Mouse (Mus musculus): ENCODE data around the gene St3gal3.

The St3gal3 gene

DNA sequence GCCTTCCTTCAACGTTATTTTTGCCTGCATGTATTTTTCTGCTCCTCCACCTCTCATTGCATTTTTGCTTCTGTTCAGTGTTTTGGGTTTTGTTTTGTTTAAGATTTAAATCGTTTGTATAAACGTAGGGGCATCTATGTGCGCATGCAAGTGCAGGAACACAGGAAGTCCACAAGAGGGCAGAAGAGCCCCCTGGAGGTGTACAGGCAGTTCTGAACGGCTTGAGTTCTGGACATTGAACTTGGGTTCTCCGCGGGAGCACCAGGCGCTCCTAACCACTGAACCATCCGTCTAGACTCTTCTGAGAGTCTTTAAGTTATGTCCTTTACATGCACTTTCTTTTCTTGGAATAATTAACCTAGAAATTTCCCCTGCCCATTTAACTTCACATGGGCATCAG lies 44.8 kb downstream of the St3gal3 start:
- DNase-seq (ENCODE audit: low spot score), result peak; percentile 33

DNA sequence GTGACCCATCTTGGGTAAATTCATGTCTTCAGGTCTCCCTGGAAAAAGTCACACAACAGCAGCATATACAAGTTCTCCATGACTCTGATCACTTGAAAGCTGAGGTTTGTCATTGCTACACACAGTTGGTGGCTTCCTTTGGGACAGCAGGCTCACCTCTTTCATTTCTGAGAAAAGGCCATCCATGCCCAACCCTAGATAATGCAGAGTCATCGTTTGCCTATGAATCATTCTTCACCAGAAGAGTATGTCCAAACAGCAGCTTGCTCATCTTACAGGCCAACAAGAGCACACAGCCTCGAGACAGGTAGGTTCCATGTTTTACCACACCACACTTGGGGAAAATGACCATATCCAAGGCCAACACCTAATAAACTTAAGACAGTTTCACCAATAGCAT lies 45.9 kb downstream of the St3gal3 start:
- DNase-seq (ENCODE audit: low spot score), result no peak

DNA sequence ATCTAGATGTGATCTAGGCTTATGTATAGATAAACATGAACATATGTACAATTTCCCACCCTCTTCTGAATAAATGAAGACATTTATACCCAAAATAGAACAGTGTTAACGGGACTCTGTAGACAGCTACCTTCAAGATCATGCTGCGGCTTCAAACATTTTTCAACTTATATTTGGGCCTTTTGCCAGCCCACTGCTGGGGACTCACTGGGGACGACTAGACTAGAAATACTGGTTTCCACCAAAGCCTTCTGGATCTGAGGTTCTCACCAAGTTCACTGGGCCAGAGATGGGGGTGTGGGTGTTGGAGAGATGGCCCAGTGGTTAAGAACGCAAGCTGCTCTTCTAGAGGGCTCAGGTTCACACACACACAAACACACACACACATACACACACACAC lies 49.7 kb downstream of the St3gal3 start:
- DNase-seq (ENCODE audit: low spot score), result no peak

DNA sequence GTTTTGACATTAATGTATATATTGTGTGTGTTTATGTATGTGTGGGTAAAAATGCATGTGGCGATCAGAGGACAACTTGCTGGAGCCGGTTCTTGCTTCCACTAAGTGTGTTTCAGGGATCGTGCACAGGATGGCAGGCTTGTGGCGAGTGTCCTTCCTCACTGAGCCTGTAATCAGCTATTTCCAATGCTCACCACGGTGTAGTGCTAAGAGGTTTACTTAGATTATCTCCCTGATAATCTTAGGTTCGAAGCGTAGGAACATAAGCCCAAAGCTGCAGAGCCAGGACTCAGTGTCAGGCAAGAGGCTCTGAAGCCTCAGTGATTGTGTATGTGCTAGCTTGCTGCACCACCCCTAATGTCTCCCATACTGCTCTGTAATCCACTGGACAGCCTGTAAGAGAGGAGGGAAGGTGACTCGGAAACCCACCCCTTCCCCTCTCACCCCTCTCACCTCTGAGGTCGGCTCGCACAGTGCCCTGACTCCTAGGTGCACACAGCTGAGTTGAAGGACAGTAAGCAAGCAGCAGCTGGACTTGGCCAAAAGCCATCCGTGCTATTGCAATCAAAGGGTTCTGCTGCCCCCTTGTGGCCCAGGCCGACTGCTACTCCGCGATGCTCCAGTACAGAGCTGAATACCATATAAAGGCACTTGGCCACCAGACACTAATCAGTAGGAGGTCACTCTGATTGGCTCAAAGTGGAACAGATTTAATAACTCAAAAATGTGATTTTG lies 51.3 kb downstream of the St3gal3 start:
- peak; percentile 73 for DNase-seq (ENCODE audit: low spot score)

DNA sequence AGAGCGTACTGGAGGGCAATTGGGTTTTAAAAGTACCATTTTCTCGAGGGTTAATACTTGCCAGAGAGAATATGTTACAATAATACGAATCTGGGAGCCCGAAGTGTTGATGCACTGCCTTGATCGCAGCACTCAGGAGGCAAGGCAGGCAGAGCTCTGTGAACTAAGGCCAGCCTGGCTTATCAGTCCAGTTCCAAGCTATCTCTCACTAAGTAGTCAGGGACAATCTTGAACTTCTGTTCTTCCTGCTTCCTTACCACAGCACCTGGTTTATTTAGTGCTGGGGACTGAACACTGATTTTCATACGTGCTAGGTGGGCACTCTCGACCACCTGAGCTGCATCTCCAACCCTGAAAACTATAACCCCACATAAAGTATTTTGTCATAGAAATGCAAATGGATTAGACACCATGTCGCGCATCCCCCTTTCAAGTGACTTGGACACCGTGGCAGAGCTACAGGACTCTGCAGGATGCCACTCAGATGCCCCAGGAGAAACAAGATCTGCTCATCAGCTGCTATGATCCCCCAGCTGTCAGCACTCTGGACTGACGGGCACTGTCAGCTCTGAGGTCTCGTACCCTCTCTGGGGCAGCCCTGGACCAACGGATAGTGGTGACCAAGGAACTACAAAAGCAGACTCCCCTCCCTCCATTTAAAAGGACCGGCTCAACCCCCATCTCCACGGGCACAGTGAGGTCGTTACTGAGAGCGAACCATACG lies 52.9 kb downstream of the St3gal3 start:
- DNase-seq (ENCODE audit: low spot score), result no peak

DNA sequence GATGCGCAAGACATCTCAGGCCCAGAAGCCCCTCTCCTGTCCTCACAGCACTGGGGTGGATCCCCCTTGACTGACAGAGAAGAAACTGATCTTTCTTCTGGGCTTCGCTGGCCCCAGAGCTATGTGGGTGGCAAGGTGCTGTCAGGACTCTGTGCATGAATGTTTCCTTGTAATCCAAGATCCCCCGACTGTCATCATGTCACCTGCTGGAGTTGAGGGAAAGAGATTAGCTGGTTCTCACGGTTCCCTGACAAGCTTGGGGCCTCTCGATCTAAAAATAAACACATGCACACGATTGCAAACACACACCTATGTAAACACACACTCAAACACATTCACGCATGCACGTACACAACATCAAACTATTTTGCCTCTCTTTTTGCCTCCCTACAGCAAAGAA lies 54.2 kb downstream of the St3gal3 start:
- no peak for DNase-seq (ENCODE audit: low spot score)

DNA sequence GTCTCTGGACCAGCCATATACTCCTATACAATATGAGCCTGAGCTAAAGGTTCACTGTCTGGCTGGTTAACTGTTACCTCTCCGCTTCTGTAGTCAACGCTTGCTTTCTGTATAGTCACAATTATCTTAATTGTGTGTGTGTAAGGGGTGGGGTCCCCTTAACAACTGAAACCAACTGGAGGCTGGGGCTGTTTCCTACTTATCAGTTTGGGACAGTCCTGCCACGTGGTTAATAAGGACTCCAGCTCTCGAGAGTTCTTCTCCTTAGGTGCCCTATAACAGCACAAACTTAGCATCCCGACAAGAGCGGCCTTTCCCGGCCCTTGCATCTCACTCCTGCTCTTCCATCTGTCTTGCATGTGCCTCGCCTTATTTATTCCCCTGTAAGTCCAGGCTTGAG lies 55.5 kb downstream of the St3gal3 start:
- no peak for DNase-seq (ENCODE audit: low spot score)

DNA sequence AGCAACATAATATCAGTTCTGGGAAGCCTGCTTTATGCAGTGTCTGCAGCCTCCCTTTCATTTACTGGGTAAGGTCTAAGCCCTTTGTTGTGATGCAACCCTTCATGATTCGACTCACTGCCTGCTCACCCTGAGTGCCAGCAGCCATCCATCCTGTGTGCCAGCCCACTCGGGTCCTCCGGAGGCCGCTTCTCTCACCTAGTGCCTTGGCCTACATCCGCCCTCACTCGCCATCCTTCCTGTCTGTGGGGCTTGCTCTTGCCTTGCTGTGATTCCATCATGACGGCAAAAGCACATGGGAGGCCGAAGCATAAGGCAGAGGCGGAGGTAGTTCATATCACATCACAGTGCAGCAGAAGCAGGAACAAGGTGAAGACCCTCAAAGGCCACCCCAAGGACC lies 56.1 kb downstream of the St3gal3 start:
- no peak for DNase-seq (ENCODE audit: low spot score)

DNA sequence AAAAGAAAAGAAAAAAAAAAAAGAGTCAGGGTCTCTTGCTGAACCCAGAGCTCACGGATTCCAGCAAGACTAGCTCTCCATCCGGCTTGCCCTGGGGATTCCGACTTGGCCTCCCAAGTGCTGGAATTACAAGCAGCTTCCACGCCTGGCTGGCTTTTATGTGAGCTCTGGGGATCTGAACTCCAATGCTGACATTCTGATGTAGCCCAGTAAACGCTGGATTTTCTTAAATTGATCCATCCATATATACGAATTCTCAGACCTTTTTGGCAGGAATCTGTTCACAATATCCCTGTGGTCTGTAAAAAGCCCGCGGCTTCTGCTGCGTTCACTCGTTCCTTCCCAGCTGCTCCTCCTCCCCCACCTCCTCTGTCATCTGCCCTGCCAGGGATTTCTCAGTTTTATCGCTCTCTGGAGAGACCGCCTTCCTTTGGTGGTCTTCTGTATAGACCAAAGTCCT lies 57.4 kb downstream of the St3gal3 start:
- no peak for DNase-seq (ENCODE audit: low spot score)

DNA sequence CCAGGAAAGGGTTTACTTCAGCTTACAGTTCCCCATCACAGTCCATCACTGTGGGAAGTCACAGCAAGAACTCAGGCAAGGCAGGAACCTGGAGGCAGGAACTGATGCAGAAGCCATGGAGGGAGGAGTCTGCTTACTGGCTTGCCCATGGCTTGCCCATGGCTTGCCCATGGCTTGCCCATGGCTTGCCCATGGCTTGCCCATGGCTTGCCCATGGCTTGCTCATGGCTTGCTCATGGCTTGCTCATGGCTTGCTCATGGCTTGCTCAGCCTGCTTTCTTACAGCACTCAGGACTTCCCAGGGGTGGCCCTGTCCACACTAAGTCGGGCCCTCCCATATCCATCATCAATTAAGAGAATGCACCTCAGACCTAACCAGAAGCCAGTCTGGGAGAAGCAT lies 58.1 kb downstream of the St3gal3 start:
- no peak for DNase-seq (ENCODE audit: low spot score)

DNA sequence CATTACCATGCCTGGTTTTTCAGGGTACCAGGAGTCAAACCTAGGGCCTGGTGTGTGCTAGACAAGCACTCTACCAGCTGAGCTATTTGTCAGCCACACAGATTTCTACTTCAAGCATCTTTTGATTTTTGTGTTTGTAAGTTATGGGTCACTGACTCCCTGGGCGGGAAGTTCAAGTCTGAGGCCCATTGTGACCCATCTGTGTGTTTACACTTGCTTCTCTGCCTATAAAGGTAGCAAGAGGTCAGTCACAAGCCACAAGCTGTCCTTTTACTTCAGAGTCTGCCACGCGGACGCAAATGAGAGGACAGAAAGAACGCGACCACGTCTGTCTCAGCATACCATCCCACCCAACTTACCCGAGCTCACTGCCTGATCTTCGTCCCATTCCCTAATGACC lies 59.4 kb downstream of the St3gal3 start:
- DNase-seq (ENCODE audit: low spot score), result no peak

DNA sequence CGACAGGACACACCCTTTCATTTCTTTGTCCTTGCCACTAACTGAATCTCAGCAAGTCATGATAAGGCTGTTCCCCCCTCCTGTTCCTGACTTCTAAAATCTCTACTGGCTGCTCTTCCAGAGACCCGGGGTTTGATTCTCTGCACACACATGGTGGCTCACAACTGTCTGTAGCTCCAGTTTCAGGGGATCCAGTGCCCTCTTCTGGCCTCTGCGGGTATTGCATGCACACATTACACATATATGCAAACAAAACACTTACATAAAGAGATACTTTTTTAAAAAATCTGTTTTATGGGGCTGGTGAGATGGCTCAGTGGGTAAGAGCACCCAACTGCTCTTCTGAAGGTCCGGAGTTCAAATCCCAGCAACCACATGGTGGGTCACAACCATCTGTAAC lies 60.5 kb downstream of the St3gal3 start:
- DNase-seq (ENCODE audit: low spot score), result no peak

DNA sequence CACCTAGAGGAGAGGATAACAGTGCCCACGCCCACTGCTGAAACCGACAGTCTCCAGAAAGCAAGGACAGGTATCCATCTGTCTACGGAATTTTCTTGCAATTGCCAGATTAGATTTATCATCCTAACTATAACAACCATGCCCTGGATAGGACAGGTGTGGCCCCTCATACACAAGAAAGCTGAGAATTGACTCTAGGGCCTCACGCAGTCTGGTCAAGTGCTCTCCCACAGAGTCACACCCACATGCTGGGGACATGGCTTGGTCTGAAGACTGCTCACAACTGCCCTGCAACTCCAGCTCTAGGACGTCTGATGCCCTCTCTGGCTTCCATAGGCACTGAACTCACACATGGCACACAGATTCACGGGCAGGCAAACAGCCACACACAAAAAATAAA lies 61.6 kb downstream of the St3gal3 start:
- DNase-seq (ENCODE audit: low spot score), result no peak

DNA sequence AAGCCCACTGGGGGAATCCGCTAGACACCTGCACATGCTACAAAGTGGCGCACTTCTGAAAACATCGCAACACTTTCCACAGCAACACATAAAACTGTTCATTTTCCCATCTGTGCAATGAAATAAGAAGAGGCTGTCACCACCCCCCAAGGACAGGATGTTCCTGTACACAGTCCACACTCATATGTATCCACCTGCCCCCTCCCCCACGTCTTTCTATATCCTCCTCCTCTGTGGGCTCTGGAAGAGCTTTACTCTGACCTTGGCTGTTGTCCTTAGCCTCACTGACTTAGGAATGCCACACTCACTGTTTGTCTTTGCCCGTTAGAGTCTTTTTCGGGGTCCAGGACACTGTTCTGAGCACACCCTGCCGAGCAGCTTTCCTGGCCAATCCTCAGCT lies 62.8 kb downstream of the St3gal3 start:
- DNase-seq (ENCODE audit: low spot score), result peak; percentile 72

DNA sequence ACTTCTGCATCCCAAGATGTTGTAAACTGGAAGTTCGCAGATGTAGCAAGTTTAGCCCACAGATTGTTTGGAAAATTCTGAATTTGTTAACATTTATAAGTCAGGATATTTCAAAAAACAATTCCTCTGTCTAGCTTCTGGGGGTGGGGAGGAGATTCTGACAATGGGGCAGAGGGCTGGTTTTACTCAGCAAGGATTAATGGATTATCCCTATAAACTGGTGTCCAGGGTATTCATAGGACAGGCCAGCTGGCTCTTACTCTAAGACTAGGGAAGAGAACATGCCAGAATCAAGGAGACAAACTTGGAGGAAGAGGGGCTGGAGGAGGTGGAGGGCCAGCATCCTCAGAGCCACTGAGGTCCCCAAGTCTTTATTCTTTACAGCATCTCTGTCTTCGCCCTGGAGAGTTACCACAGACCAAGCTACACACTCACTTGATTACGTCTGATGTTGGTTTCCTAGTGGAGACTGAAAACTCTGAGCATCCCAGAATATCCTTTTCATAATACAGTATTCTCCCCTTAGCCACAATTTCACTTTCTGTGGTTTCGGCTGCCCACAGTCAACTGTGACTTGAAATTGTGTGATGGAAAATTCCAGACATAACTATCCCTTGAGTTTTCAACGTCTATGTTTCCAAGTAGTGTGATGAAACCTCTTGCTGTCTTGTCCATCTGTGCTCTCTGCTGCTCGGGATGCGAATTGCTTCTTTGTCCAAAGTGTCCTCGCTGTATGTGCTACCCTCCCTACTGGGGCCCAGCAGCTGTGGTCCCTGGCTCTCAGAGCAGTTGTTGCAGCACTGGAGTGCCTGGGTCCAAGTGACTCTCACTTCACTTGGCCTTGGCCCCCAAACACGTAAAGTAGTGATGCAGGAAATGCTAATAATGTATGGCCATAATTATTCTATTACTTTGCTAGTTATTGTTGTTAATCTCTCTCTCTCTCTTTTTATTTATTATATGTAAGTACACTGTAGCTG lies 64.2 kb downstream of the St3gal3 start:
- no peak for DNase-seq (ENCODE audit: low spot score)

DNA sequence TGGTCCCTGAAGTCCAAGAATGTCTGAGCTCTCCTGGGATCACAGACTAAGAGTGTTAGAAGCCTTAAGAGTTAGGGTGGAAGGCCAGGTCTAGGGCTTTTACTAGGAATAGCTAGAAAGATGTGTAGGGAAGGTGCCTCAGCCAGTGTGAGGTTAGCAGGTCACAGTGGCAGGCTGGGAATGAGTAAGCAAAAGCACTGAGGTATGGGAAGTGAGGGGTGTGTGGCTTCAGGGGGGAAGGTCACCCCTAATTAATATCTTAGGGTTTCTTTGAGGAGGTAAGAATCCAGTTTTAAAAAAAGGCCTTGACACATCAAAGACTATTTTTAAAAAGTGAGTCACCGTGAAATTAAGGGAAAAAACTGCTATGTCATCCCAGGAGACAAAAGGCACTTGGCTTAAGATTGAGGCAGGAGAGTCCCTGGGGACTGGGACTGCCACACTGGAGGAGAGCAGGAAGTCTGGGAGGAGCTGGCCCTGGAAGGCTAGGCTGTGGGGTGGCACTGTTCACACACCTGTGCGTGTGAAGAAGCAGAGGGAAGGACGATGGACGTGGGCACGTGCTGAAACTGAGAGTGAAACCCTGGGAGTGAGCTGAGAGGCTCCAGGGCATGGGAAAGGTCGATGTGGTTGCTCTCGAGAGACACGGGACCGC lies 72.8 kb downstream of the St3gal3 start:
- no peak for DNase-seq (ENCODE audit: low spot score)

DNA sequence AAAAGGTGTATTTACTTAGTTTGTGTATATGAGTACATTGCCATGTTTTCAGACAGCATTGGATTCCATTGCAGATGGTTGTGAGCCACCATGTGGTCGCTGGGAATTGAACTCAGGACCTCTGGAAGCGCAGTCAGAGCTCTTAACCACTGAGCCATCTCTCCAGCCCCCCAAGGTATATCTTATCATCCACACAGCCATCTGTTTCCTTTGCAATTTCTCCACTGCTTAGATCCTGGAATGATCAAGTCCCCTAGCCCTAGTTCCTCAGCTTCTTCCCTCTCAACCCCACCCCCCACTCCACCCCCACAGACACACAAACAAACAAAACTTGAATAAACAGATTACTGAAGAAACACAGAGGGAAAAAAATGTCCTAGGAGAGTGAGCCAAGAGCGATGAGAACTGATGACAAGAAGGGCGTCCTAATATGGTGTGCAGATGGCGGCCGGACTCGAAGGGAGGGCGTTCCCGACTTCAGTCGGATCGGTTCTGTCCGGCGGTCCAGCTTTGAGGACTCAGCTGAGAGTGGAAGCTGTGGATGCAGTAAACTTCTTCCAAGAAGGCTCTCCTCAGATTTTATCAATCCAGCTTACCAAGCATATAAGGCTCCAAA lies 73.7 kb downstream of the St3gal3 start:
- peak; percentile 29 for DNase-seq (ENCODE audit: low spot score)

DNA sequence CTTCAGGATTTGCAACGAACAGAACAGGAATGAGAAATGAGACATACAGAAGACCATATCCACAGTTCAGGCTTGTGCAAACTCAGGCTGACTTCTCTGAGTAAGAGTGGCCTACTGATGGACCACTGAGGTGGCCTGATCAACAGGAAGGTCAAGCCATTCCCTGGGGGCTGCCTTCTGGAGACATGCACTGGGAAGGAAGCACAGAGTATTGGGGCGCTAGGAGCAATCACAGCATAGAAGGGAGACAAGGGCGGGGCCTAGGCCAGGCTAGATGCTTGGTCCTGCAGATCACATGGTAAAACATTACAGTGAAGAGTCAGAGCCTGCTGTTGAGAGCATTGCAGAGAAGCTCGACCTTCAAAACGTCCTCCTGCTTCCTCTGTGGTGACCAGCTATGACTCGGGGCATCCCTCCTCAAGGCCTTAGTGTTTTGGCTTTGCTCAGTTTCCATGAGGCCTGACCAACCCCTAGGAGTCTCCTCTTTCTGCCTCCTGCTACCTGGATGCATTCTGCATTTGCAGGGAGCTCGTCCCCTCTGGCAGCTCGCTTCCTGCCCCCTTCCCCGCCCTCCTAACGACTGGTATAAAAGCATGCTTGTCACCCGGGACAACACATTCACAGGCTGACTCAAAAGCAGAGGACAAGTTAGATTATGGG lies 74.8 kb downstream of the St3gal3 start:
- DNase-seq (ENCODE audit: low spot score), result no peak

DNA sequence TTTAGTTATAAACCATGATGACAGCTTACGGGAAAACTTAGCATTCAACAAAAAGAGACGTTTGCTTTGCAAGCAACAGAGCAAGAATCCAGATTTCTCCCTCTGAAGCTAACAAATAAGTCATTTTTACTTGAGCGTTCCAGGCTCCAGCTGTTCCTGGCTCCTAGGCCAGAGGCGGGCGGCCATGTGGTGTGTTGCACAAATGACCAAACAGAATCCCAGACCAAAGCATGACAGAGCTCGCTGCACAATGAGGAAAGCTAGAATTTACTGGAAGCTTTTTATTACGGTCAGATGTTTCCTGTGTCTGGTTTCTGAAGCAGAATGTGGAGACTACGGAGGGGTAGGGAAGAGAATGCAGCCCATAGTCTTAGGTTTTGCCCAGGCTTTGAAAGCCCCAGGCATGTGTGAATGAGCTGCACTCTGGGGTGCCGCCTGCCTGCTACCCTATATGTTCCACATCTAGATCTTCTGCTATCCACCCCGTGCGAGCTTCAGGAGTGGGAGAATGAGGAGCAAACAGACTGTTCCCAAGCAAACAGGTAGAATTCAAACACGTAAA lies 76.5 kb downstream of the St3gal3 start:
- no peak for DNase-seq (ENCODE audit: low spot score)

DNA sequence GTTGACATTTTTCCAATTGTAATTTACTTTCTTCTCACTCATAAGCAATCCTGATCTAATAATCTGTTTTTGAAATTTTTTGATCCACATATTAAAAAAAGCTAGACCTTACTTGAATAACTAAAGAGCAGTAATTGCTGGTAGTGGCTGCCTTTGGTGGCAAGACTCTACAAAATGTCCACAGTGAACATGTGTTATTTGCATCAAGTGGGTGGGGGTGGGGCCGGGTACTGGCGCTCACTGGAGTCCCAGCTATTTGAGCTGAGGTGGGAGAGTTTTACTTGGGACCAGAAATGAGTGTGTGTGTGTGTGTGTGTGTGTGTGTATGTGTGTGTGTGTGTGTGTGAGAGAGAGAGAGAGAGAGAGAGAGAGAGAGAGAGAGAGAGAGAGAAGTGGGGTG lies 77.6 kb downstream of the St3gal3 start:
- no peak for DNase-seq (ENCODE audit: low spot score)

DNA sequence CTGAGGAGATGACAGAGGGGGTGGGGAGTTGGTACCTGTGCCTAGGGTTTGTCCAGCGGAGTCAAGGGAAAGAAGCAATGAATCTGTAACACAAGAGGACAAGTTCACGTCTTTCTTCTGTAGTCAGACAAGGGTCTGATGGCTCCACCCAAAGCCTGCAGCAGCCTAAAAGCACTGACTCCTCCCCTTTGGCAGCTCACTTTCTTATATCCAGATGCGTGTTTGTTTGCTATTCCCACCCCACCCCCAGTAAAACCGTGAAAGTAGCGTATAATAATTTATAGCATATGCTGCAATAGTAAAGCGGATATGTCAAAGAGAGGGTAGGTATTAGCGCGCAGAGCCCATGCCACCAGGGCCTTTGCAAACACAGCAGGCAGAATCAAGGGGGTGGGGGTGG lies 80.1 kb downstream of the St3gal3 start:
- no peak for DNase-seq (ENCODE audit: low spot score)
